Mouse (Mus musculus) intestine, embryonic 14.5 days (tissue): ENCODE results near the gene B4galt1. TPM values are rescaled to one million over a fixed set of nuclear protein-coding genes. Genes with fewer than 3 reads are reported as not detected.

Experiments
- ATAC-seq: fragments of 200-750 bp; cut with Nextera tagmentation; replicated peaks from 2 replicates; pipeline ENCODE4 v1.8.0; 2017; ENCODE audit warnings: low read depth, moderate number of reproducible peaks, moderate TSS enrichment, moderate library complexity; ENCODE audit not compliant: low FRiP score, low TSS enrichment
- DNase-seq: peaks from one replicate; pipeline ENCODE4 v3.0.0-alpha.2; 2018; ENCODE audit warnings: low spot score
- H3K27ac ChIP-seq: fragments of 300-500 bp; sonication (generic); 2 replicates; pipeline ENCODE4 v1.5.1; 2014; ENCODE audit warnings: low read depth, mild to moderate bottlenecking, control low read depth
- H3K27me3 ChIP-seq: fragments of 300-500 bp; sonication (generic); replicated peaks from 2 replicates; pipeline ENCODE4 v1.6.1; 2014; ENCODE audit warnings: low read length, control low read depth; ENCODE audit not compliant: control insufficient read depth, insufficient read depth
- H3K36me3 ChIP-seq: fragments of 300-500 bp; sonication (generic); 2 replicates; pipeline ENCODE4 v1.6.1; 2014; ENCODE audit warnings: low read length, control low read depth; ENCODE audit not compliant: control insufficient read depth, insufficient read depth
- H3K4me1 ChIP-seq: fragments of 300-500 bp; sonication (generic); replicated peaks from 2 replicates; pipeline ENCODE4 v1.6.1; 2014; ENCODE audit warnings: low read length, control low read depth, mixed read lengths; ENCODE audit not compliant: control insufficient read depth, insufficient read depth
- H3K4me2 ChIP-seq: fragments of 300-500 bp; sonication (generic); 2 replicates; pipeline ENCODE4 v1.6.1; 2014; ENCODE audit warnings: low read length
- H3K4me3 ChIP-seq: fragments of 300-500 bp; sonication (generic); 2 replicates; pipeline ENCODE4 v1.5.1; 2014; ENCODE audit warnings: low read depth, low read length, control low read depth, mixed read lengths
- H3K9ac ChIP-seq: fragments of 300-500 bp; sonication (generic); 2 replicates; pipeline ENCODE4 v1.6.1; 2014; ENCODE audit warnings: mild to moderate bottlenecking, low read length
- H3K9me3 ChIP-seq: fragments of 300-500 bp; sonication (generic); 2 replicates; pipeline ENCODE4 v1.6.1; 2016; ENCODE audit warnings: low read length, control low read depth; ENCODE audit not compliant: control insufficient read depth
- WGBS: fragments of 180-500 bp; shearing (Covaris S2); extraction: QIAGEN DNeasy Blood & Tissue Kit; methylation state at CpG from one replicate; pipeline ENCODE4 v1.1.7; 2014; 5-methylcytosine and 5-hydroxymethylcytosine counted together
- polyA plus RNA-seq: library from polyadenylated mRNA; unstranded; fragments of >200 nt; fragmentation: Nextera tagmentation; extraction: Ambion mirVana; gene quantifications from 2 replicates; pipeline ENCODE4 v1.2.1, GENCODE M21; 2014

Gene B4galt1
- polyA plus RNA-seq, 1 experiment from 2014 or later: 36.7 TPM

GRCm38 (mm10) chr4:40875842-40876241, 22.0 kb upstream of the B4galt1 start:
- H3K9ac ChIP-seq: no peak overlapping the region
- WGBS: 72% methylated on average over 20 of the region's 20 CpGs
- H3K4me2 ChIP-seq: no peak overlapping the region
- no peak overlapping the region for H3K27ac ChIP-seq
- H3K4me3 ChIP-seq: no peak overlapping the region
- no peaks in the 10 kb centered on the region for H3K9me3 ChIP-seq
- ATAC-seq (no peak), DNase-seq (no peak)
- no peaks in the 10 kb centered on the region for H3K36me3 ChIP-seq
- H3K4me1 ChIP-seq: peaks cover 44% of the 10 kb centered on the region
- no peaks in the 10 kb centered on the region for H3K27me3 ChIP-seq

DNA sequence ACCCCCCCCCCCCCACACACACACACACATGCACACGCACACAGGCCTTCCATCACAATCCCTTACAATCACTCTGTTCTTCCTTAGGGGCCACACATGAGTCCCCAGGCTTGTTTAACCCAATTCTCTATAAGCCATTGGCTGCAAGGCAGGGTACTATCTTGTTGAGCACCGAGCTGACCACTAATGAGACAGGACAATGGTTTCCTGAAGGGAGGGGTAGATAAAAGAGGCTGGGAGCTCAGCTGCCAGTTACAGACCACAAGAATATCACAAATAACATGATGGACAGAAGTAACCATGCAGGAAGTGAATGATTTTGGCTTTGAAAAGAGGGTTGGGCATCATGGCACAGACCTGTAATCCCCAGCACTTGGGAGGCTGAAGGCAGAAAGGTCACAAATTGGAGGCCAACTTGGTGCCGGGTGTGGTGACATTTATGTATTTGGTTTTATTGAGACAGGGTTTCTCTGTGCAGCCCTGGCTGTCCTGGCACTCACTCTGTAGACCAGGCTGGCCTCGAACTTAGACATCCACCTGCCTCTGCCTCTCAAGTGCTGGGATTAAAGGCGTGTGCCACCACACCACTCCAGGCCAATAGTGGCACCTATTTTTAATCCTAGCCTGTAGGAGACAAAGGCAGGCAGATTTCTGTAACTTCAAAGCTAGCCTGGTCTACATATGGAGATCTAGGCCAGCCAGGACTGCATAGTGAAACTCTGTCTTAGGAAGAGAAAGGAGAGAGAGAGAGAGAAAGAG, 21.2 kb upstream of the B4galt1 start:
- Histone ChIP-seq H3K4me2 (no peak overlapping the region), H3K9me3 (no peaks in the 10 kb centered on the region), H3K4me3 (no peak overlapping the region), H3K27ac (peak overlapping the region; percentile 67; the same call in 1 of the 2 replicates), H3K36me3 (no peaks in the 10 kb centered on the region), H3K9ac (no peak overlapping the region), H3K27me3 (no peaks in the 10 kb centered on the region), H3K4me1 (peaks cover 44% of the 10 kb centered on the region)
- 73% methylated on average over 5 of the region's 5 CpGs for WGBS
- ATAC-seq (no peak), DNase-seq (no peak)

DNA sequence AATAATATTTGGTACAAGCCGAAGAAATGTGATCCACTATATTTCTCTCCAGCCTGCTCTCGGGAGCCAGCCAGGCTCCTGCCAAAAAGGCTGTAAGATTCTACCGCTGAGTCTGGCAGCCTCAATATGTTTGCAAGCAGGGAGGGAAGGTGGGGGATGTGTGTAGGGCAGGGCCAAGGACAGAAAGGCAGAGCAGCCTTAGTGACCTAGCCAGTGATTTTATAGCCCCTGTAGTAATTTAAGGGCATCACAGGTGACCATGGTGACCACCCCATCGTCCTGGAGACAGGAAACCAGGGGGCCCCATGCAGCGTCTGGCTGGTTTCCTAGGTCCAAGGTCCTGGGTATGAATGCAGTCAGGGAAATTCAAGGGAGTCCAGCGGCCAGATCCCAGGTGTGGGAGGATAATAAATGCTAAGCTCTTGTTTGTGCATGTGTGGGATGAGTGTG, 20.4 kb upstream of the B4galt1 start:
- DNase-seq: peak; percentile 74

GRCm38 (mm10) chr4:40873320-40873719, 19.5 kb upstream of the B4galt1 start:
- ATAC-seq: no peak
- DNase-seq: no peak
- H3K4me2 ChIP-seq: no peak overlapping the region
- no peaks in the 10 kb centered on the region for H3K27me3 ChIP-seq
- peaks cover 44% of the 10 kb centered on the region for H3K4me1 ChIP-seq
- H3K4me3 ChIP-seq: no peak overlapping the region
- WGBS: 38% methylated on average over 2 of the region's 2 CpGs
- H3K9ac ChIP-seq: no peak overlapping the region
- H3K27ac ChIP-seq: peak overlapping the region; percentile 67
- no peaks in the 10 kb centered on the region for H3K36me3 ChIP-seq
- H3K9me3 ChIP-seq: no peaks in the 10 kb centered on the region

More for the DNA sequence above, 20.4 kb upstream of the B4galt1 start:
- Histone ChIP-seq H3K9me3 (no peaks in the 10 kb centered on the region), H3K27me3 (no peaks in the 10 kb centered on the region), H3K4me1 (peaks cover 44% of the 10 kb centered on the region), H3K9ac (no peak overlapping the region), H3K4me2 (no peak overlapping the region), H3K4me3 (no peak overlapping the region), H3K36me3 (no peaks in the 10 kb centered on the region), H3K27ac (peak overlapping the region; percentile 67)
- 13% methylated on average over 6 of the region's 6 CpGs for WGBS
- ATAC-seq: peak; percentile 77

GRCm38 (mm10) chr4:40872129-40872528, 18.3 kb upstream of the B4galt1 start:
- no peaks in the 10 kb centered on the region for H3K9me3 ChIP-seq
- no peaks in the 10 kb centered on the region for H3K27me3 ChIP-seq
- no peak for DNase-seq
- ATAC-seq: no peak
- no peak overlapping the region for H3K4me2 ChIP-seq
- no peak overlapping the region for H3K9ac ChIP-seq
- no peak overlapping the region for H3K27ac ChIP-seq
- H3K36me3 ChIP-seq: no peaks in the 10 kb centered on the region
- H3K4me1 ChIP-seq: peaks cover 36% of the 10 kb centered on the region
- 84% methylated on average over 3 of the region's 3 CpGs for WGBS
- no peak overlapping the region for H3K4me3 ChIP-seq

DNA sequence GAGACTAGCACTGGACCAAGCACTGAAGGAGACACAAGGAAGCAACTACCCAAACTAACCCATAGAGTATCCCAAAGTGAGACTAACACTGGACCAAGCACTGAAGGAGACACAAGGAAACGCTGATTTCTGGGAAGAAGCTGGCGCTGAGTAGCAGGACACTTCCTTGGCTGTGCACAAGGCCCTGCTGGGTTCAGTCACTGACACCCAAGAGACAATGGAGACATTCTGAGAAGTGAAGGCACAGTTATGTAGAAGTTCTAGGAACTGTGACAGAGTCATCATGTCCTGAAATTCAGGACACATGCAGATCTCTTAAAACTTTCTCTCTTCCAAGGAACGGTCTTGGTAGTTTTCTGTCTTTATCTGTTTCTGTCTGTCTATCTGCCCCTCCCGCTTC, 16.4 kb upstream of the B4galt1 start:
- Histone ChIP-seq H3K4me1 (peaks cover 20% of the 10 kb centered on the region), H3K9ac (no peak overlapping the region), H3K36me3 (no peaks in the 10 kb centered on the region), H3K9me3 (no peaks in the 10 kb centered on the region), H3K27ac (no peak overlapping the region), H3K4me2 (no peak overlapping the region), H3K27me3 (no peaks in the 10 kb centered on the region), H3K4me3 (no peak overlapping the region)
- whole genome bisulfite sequencing: 92% methylated on average over 4 of the region's 4 CpGs
- ATAC-seq (no peak), DNase-seq (no peak)

DNA sequence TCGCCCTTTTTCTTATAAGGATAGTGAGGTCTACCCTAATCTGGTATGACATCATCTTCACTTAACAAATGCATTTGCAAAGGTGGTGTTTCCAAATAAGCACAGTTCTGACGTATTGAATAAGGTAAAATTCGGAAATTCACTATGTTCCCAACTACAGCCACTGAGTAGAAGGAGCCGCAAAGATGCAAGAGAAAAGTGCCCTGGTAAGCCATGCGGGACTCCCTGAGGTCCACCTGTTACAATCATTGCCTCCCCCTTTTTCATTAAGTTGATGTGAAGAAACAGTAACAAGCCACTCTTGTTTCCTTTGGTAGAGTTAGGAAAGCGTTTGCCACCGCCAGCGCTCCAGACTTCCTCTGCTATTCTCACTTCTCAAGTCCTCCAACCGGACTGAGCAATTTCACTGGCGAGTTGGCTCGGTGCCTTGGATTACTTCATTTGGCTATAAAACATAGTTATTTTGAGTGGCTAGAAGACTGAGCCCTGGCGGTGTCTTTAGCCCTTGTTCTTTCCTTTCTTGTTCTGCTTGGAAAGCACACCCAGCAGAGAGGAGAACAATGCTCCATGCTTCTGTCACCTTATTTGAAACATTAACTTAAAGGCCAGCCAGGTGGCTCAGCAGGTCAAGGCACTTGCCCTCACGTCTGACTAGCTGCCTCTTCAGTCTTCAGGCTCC, 14.9 kb upstream of the B4galt1 start:
- Histone ChIP-seq H3K4me3 (no peak overlapping the region), H3K9ac (no peak overlapping the region), H3K4me1 (peaks cover 7% of the 10 kb centered on the region), H3K27me3 (no peaks in the 10 kb centered on the region), H3K36me3 (no peaks in the 10 kb centered on the region), H3K4me2 (no peak overlapping the region), H3K9me3 (no peaks in the 10 kb centered on the region), H3K27ac (no peak overlapping the region)
- WGBS: 56% methylated on average over 13 of the region's 13 CpGs
- DNase-seq (no peak), ATAC-seq (no peak)

DNA sequence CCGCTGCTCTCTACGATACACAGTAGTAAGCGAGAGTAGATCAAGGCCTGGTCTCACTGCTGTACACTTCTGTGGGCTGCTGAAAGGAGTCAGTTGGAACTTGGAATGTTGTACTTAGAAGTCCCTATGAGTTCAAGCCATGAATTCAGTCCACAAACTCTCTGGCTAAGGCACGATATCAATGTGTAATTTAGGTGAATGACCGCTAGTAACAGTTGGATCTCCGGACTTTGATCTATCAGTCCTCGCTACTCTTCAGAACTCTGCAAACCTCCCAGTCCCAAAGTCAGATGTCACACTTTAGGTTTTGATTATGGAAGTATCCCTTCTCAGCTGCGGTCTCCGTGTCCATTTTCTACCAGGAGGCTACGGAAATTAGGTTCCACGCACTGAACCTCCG, 10.6 kb upstream of the B4galt1 start:
- Histone ChIP-seq H3K9me3 (no peaks in the 10 kb centered on the region), H3K36me3 (no peaks in the 10 kb centered on the region), H3K4me2 (no peak overlapping the region), H3K27ac (no peak overlapping the region), H3K4me3 (no peak overlapping the region), H3K4me1 (no peaks in the 10 kb centered on the region; the same call in 1 of the 2 replicates), H3K27me3 (no peaks in the 10 kb centered on the region), H3K9ac (no peak overlapping the region)
- 91% methylated on average over 12 of the region's 12 CpGs for WGBS
- ATAC-seq (no peak), DNase-seq (no peak)
